Mouse (Mus musculus) inflammation-experienced regulatory T-cells, adult 6 months (primary cell): ENCODE results near the gene Rpf2. TPM values are rescaled to one million over a fixed set of nuclear protein-coding genes. Genes with fewer than 3 reads are reported as not detected.

ENCODE experiments used
- ATAC-seq: one replicate; pipeline ENCODE4 v1.8.0; 2017
- polyA plus RNA-seq, 3 experiments: library from polyadenylated mRNA; unstranded; fragments of 100-300 nt; shearing (Covaris generic); gene quantifications; one replicate each; pipeline ENCODE4 v1.2.1; 2017

The Rpf2 gene
- polyA plus RNA-seq, result 10 to 100 TPM; 59.8 to 68.0 (median 65.5) TPM

- ATAC-seq, result peak; percentile 99
These were observed at the start of gene Rpf2 for GRCm38 (mm10) chr10:40246374-40247165. Gene Rpf2, minus strand, starts transcription at chr10:40247036.

DNA sequence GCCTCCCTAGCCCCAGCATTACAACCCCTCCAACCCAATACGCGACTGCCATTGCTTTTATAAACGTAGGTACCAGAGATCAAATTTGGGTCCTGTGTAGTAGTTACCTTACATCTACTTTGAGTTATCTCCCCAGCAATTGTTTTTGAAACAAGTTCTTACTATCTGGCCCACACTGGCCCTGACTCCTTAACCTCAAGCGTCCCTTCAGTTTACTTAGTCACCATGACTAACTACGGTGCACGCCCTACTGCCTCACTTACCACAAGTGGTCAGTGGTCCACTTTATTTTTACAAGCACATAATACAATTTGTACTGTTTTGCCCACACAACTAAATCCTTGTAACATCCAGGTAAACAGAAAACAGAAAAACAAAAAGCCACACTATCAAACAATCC is 45.8 kb upstream of the Rpf2 start:
- no peak for ATAC-seq

DNA sequence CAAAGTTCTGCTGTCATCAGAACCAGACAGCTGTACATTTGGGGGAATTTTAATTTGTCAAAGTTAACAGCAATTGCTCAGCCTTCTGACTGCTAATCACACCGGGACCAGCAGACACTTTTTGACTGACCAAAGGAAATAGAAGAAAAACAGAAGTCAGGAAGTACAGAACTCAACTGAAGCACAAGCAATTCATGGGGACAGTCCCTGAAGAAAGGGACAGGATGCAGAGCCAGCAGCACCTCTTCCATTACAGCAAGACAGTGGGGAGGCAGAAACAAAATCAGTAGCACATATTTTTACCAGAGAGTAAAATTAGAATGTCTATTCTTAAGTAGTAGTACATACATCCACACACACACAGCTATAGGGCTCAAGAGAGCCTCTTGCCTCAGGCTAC is 39.9 kb upstream of the Rpf2 start:
- peak; percentile 75 for ATAC-seq

DNA sequence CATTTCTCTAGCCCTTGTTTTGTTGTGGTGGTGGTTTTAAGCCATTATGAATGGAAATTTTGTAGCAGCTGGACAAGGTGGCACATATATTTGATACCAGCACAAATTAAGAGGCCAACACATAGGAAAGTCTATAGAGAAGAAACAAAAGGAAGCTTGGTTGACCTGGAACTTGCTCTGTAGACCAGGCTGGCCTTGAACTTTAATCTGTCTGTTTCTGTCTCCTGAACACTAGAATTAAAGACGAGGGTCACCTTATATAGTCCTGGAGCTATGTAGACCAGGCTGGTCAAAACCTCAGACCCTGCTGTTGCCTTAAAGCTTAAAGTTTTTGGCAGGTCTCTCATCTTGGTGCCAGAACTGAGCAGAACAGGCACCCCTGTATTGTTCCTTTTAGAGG is 38.7 kb upstream of the Rpf2 start:
- no peak for ATAC-seq

- no peak for ATAC-seq
These were observed 38.2 kb upstream of the Rpf2 start for GRCm38 (mm10) chr10:40284997-40285396.

DNA sequence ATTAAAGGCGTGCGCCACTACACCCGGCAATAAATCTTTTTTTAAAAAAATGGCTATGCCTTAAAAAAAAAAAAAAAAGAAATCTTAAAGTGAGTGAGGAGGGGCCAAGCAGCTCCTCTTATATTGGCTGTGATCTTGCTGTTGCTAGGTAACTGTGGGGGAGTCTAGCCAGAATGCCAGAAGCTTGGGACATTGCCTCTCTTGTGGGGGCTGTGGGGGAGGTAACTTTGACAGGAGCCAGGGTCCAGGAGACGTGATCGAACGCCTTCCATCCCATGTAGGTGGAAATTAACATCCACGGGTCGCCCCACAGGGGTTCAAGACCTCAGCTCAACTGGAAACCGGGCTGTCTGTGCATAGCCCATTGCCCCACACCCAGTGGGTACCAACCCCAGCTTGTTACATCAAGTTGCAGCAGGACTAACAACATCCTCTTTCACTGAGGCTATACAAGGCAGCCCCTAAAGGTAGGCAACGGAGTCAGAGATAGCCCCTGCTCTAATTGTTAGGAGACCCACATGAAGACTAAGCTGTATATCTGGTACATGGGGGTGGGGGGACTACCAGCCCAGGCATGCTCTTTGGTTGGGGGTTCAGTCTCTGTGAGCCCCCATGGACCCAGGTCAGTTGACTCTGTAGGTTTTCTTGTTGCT is 37.5 kb upstream of the Rpf2 start:
- no peak for ATAC-seq

GRCm38 (mm10) chr10:40283636-40284035 is 36.8 kb upstream of the Rpf2 start:
- no peak for ATAC-seq

DNA sequence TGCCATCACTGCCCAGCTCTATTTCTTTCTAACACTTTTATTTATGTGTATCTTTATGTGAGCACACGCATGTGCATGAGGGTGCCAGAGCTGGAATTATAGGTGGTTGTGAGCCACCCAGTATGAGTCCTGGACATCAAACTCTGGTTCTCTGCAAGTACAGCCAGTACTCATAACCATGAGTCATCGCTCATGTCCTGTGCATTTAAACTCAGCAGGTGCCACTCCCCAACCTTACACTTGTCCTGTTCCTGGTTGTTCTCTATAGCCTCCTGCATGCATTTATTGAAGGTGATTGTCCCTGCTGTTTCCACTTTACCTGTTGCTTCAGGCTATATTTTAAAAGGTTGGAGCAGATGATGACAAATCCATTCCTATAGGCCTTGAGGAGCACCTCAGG is 34.7 kb upstream of the Rpf2 start:
- ATAC-seq, result no peak

GRCm38 (mm10) chr10:40278317-40278716 is 31.5 kb upstream of the Rpf2 start:
- no peak for ATAC-seq

- no peak for ATAC-seq
These were observed 29.2 kb upstream of the Rpf2 start for GRCm38 (mm10) chr10:40275991-40276390.

GRCm38 (mm10) chr10:40273938-40274337 is 27.1 kb upstream of the Rpf2 start:
- ATAC-seq, result no peak

DNA sequence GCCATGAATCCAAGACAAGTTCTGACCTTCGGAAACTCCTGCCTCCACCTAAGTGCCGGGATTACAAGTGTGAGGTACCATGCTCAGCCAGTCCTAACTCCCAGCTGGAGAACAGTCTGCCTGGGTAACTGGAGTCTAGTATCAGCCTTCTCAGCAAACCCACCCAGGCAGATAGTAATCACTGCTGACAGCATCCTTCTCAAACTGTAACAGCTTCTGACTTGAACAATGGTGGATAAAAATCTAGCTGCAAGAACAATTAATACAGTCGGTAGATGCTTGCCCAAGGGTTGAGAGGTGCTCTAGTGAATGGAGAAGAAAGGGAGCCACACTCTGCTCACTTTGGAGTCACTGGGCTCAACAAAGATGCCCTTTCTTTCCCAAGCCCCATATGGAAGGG is 24.4 kb upstream of the Rpf2 start:
- ATAC-seq, result no peak

DNA sequence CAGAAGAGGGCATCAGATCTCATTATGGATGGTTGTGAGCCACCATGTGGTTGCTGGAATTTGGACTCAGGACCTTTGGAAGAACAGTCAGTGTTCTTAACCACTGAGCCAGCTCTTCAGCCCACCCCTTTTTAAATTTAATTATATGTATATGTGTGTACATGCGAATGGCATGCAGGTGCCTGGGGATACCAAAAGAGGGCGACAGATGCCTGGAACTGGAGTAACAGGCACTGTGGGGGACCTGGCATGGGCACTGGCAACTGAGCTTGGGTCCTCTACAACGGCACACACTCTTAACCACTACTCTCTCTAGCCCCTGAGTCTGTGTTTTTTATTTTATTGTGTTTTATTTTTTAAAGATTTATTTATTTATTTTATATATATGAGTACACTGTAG is 18.1 kb upstream of the Rpf2 start:
- no peak for ATAC-seq

- no peak for ATAC-seq
These were observed 16.9 kb upstream of the Rpf2 start for GRCm38 (mm10) chr10:40263691-40264090.

DNA sequence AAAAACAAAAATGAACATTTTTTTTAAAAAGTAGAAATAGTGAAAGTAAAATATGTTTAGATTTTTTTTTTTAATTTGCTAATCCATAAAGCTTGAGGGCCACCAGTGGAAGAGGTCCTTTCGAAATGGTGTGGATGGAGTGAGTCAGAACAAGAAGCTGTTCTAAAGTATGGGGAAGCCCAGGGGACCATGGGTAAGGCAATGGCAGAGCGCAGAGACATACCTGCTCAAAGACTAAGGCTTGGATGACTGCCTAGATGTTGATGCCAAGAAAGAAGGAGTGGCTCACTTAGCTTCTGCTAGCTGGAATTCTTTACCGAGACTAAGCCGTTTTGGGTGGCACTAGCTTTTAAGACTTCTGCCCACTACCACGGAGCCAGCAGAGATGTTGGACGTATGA is 15.4 kb upstream of the Rpf2 start:
- no peak for ATAC-seq

DNA sequence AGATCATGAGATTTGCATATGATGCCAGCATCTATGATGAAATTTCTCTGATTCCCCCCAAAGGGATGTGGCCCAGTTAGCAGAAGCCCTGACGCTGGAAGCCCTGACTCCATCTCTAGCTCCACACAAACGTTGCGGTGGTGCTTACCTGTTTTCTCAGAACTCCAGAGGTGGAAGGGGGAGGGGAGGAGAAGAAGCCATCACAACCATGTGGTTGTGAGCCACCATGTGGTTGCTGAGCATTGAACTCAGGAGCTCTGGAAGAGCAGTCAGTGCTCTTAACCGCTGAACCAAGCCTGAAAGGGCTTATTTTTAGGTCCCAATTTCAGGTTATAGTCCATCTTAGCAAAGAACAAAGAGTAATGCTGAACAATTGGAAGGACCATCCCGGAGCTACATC is 13.5 kb upstream of the Rpf2 start:
- ATAC-seq, result no peak

DNA sequence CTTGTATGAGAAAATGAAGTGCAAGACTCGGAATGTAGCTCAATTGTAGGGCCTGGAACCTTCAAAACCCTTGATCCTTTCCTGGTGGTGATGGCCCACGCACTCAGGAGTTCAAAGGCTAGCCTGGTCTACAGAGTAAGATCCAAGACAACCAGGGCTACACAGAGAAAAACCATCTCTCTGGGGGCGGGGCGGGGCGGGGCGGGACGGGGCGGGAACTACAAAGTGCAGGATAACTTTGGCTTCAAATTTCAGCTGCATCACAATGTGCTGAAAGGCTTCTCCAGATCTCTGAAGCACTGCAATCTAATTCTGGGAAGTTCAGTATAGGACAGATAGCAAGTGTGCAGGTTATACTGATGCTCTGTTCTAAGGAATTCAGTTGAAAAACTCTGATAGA is 12.7 kb upstream of the Rpf2 start:
- ATAC-seq, result no peak

DNA sequence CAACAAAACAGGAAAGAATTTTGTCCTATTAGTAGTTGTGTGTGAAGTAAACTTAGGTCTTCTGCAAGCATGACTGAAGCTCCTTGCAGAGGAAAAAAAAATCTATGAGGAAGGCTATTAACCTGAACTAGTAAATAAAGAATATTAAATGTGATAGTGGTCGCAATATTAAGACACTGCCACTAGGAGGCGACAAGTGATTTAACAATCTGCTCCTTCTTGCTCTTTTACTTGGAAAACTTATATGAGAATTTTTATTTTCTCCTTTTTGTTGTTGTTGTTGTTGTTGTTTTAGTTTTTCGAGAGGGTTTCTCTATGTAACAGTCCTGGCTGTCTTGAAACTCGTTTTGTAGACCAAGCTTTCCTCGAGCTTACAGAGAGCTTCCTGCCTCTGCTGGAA is 12.1 kb upstream of the Rpf2 start:
- ATAC-seq, result peak; percentile 12

DNA sequence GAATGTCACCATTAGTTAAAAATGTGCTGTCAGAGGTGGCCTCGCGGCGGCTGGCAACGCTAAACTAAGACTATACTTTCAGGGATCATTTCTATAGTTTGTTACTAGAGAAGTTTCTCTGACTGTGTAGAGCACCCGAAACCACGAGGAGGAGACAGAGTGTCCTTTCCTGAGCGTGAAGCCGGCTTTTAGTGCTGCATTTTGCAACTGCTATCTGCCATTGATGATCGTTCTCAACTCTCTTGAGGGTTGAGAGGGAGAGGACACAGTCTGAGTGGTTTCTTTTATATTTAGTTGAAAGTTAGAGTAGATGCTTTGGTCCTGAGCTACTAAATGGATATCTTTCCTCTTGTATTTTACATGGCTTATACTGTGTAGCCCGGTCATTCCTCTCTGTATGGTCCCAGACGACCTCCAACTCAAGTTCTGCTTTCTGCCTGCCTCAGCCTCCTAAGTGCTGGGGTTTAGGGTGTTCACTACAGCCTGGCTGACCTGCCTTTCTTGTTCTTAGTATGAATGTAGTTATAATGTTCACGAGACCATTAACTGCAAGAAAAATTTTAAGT is 11.6 kb upstream of the Rpf2 start:
- peak; percentile 64 for ATAC-seq

DNA sequence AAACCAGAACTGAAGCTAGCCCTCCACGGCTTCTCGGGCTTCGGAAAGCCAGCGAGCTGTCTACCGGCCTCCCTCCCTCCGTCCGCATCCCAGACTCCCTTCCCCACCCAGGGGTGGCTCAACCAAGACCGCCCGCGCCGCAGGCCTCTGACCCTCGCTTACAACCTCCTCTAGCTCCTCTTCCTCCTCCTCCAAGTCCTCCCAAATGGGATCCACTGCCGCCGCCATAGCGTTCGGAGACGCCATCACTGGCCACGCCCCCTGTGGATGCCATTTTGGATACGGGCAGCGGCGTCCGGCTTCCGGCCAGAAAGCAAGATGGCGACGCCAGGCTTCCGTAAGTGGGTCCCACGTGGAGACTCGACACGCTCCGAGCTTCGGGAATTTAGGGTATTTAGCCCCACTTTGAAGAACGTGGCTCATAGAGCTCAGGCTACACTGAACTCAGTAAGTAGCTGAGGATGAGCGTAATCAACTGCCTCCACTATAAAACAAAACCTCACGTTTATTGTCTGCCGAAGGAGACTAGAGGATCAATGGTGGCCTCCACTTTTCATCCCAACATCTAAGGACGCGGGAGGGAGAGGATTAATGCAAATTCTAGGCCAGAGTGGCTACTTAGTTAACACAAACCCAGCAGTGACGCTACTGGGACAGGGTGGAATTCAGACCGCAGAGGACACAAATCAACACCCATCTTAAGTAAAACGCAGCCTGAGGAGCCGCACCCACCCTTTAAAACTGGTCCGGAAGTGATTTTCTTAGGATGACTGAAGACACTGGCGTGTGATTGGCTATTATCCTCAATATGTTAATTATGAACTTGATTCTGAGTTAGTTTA is 10.8 kb upstream of the Rpf2 start, which contains the start of gene Gtf3c6:
Gtf3c6 (minus strand) TSS at position 695 of the 842 bp plus-strand sequence.
- ATAC-seq, result peak; percentile 80

DNA sequence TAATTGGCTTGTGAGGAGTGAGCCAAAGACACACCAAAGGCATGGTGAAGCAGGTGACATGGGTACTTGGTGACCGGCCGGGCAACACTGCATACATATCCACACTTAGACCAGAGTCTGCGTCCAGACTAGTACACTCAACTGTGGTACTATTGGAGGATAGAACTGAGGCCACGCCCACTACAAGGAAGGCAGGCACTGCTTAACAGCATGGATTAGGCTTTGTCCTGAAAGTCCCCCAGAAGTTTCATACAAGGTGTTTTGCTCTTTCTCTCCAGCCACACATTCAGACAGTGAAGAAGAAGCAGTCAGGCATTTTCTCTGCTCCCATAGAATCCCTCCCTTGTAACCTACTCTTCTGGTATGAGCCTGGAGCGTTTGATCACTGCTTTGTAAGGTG is 9.9 kb upstream of the Rpf2 start:
- no peak for ATAC-seq

- no peak for ATAC-seq
These were observed 4.1 kb upstream of the Rpf2 start for GRCm38 (mm10) chr10:40250969-40251368.

DNA sequence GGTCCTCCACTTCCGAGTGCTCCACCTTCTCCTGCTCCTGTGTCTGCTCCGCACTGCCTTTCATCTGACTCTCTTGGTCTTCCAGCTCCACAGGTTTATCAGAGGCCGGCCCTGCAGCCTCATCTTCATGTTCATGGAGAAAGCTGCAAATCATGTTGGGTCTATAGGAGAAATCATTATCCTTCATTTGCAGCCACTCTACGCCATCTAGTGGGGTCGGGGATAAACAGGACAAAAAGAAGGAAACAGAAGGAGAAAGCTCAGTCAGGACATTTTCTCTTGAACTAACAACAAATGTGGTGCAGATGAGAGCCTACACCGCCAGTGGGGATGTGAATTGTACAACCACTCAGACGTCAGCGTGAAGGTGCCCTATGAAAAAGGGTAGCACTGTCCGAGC is 2.8 kb upstream of the Rpf2 start:
- no peak for ATAC-seq
